Mouse (Mus musculus): ENCODE data around the gene Gbf1. TPM values are rescaled to one million over a fixed set of nuclear protein-coding genes. Genes with fewer than 3 reads are reported as not detected.

Gene Gbf1
- polyA plus RNA-seq, 1 experiment from 2014 or later: 28.0 TPM

- Histone ChIP-seq H3K27ac (ENCODE audit: low read depth, low read length) (peak overlapping the region; percentile 62; the same call in 1 of the 2 replicates), H3K27me3 (replicated peaks; ENCODE audit: control insufficient read depth, insufficient read depth, low read length) (peaks cover 67% of the 10 kb centered on the region)
- peak; percentile 11; the same call in 1 of the 2 replicates for ATAC-seq
Observed at GRCm38 (mm10) chr19:46318031-46318471, 165.7 kb downstream of the Gbf1 start.

GRCm38 (mm10) chr19:46318586-46319378 lies 166.5 kb downstream of the Gbf1 start:
- no peak for TF ChIP-seq CTCF (IDR thresholded peaks at IDR 0.05; ENCODE audit: low read depth)
- no peaks in the 10 kb centered on the region for H3K36me3 ChIP-seq (ENCODE audit: control insufficient read depth, insufficient read depth)
- ATAC-seq: no peak
- 12% methylated on average over 16 of the region's 16 CpGs for WGBS
- H3K27me3 ChIP-seq (replicated peaks; ENCODE audit: control insufficient read depth, insufficient read depth, low read length): peaks cover 69% of the 10 kb centered on the region
- H3K27ac ChIP-seq (ENCODE audit: low read depth, low read length): no peak overlapping the region
- no peaks in the 10 kb centered on the region for H3K9me3 ChIP-seq (ENCODE audit: control insufficient read depth)
- H3K9ac ChIP-seq (ENCODE audit: low read depth, low read length): no peak overlapping the region
- peak overlapping the region; percentile 7; the same call in 1 of the 2 replicates for H3K4me3 ChIP-seq (ENCODE audit: low read depth, low read length)
- H3K4me2 ChIP-seq (replicated peaks; ENCODE audit: low read depth): peak overlapping the region; percentile 66
- 0 out of 2 replicates have a peak, but pooled peaks cover 3% of the 10 kb centered on the region for H3K4me1 ChIP-seq (replicated peaks; ENCODE audit: control insufficient read depth, insufficient read depth, low read length)

More at GRCm38 (mm10) chr19:46318031-46318471, 165.7 kb downstream of the Gbf1 start:
- peak overlapping the region; percentile 39 for H3K4me3 ChIP-seq (ENCODE audit: low read depth, low read length)
- H3K4me1 ChIP-seq (replicated peaks; ENCODE audit: control insufficient read depth, insufficient read depth, low read length): 0 out of 2 replicates have a peak, but pooled peaks cover 3% of the 10 kb centered on the region
- H3K4me2 ChIP-seq (replicated peaks; ENCODE audit: low read depth): peak overlapping the region; percentile 66
- no peaks in the 10 kb centered on the region; the same call in 1 of the 2 replicates for H3K36me3 ChIP-seq (ENCODE audit: control insufficient read depth, insufficient read depth)
- H3K9me3 ChIP-seq (ENCODE audit: control insufficient read depth): no peaks in the 10 kb centered on the region
- H3K9ac ChIP-seq (ENCODE audit: low read depth, low read length): peak overlapping the region; percentile 40
- WGBS: 1% methylated on average over 27 of the region's 42 CpGs
- TF ChIP-seq CTCF (IDR thresholded peaks at IDR 0.05; ENCODE audit: low read depth): no peak

- no peak overlapping the region for H3K9ac ChIP-seq (ENCODE audit: low read depth, low read length)
Observed at GRCm38 (mm10) chr19:46320076-46320785, 167.9 kb downstream of the Gbf1 start.

GRCm38 (mm10) chr19:46321101-46321943 lies 169.0 kb downstream of the Gbf1 start:
- no peak for ATAC-seq
- Histone ChIP-seq H3K9me3 (ENCODE audit: control insufficient read depth) (no peaks in the 10 kb centered on the region), H3K4me1 (replicated peaks; ENCODE audit: control insufficient read depth, insufficient read depth, low read length) (0 out of 2 replicates have a peak, but pooled peaks cover 3% of the 10 kb centered on the region), H3K27ac (ENCODE audit: low read depth, low read length) (no peak overlapping the region), H3K4me3 (ENCODE audit: low read depth, low read length) (no peak overlapping the region), H3K9ac (ENCODE audit: low read depth, low read length) (no peak overlapping the region), H3K27me3 (replicated peaks; ENCODE audit: control insufficient read depth, insufficient read depth, low read length) (peaks cover 78% of the 10 kb centered on the region), H3K4me2 (replicated peaks; ENCODE audit: low read depth) (no peak overlapping the region), H3K36me3 (ENCODE audit: control insufficient read depth, insufficient read depth) (no peaks in the 10 kb centered on the region)
- TF ChIP-seq CTCF (IDR thresholded peaks at IDR 0.05; ENCODE audit: low read depth): no peak
- WGBS: 35% methylated on average over 6 of the region's 6 CpGs

More at GRCm38 (mm10) chr19:46320076-46320785, 167.9 kb downstream of the Gbf1 start:
- Histone ChIP-seq H3K4me3 (ENCODE audit: low read depth, low read length) (no peak overlapping the region), H3K27me3 (replicated peaks; ENCODE audit: control insufficient read depth, insufficient read depth, low read length) (peaks cover 75% of the 10 kb centered on the region), H3K4me1 (replicated peaks; ENCODE audit: control insufficient read depth, insufficient read depth, low read length) (0 out of 2 replicates have a peak, but pooled peaks cover 3% of the 10 kb centered on the region), H3K27ac (ENCODE audit: low read depth, low read length) (no peak overlapping the region), H3K9me3 (ENCODE audit: control insufficient read depth) (no peaks in the 10 kb centered on the region), H3K36me3 (ENCODE audit: control insufficient read depth, insufficient read depth) (no peaks in the 10 kb centered on the region), H3K4me2 (replicated peaks; ENCODE audit: low read depth) (no peak overlapping the region)
- no peak for TF ChIP-seq CTCF (IDR thresholded peaks at IDR 0.05; ENCODE audit: low read depth)
- no peak for ATAC-seq
- 78% methylated on average over 8 of the region's 8 CpGs for WGBS

- TF ChIP-seq CTCF (IDR thresholded peaks at IDR 0.05; ENCODE audit: low read depth): no peak
- 58% methylated on average over 11 of the region's 11 CpGs for WGBS
- H3K4me3 ChIP-seq (ENCODE audit: low read depth, low read length): no peak overlapping the region
- H3K4me2 ChIP-seq (replicated peaks; ENCODE audit: low read depth): no peak overlapping the region
- ATAC-seq: no peak
- no peak overlapping the region for H3K9ac ChIP-seq (ENCODE audit: low read depth, low read length)
- no peaks in the 10 kb centered on the region for H3K9me3 ChIP-seq (ENCODE audit: control insufficient read depth)
- H3K27me3 ChIP-seq (replicated peaks; ENCODE audit: control insufficient read depth, insufficient read depth, low read length): peaks cover 73% of the 10 kb centered on the region
- H3K36me3 ChIP-seq (ENCODE audit: control insufficient read depth, insufficient read depth): no peaks in the 10 kb centered on the region
- no peak overlapping the region for H3K27ac ChIP-seq (ENCODE audit: low read depth, low read length)
- 0 out of 2 replicates have a peak, but pooled peaks cover 3% of the 10 kb centered on the region for H3K4me1 ChIP-seq (replicated peaks; ENCODE audit: control insufficient read depth, insufficient read depth, low read length)
Observed at GRCm38 (mm10) chr19:46322144-46322995, 170.1 kb downstream of the Gbf1 start.
